Mouse (Mus musculus) brain, embryonic 14.5 days (tissue): ENCODE measurements at regions not wholly inside any gene's neighbourhood (a gene's known extent, or its start where the extent isn't known, plus 50 kb on each side); places are given as distances from the start of the nearest gene placed in this dataset.

ENCODE experiments used
- CTCF ChIP-seq: fragments of 200-500 bp; IDR thresholded peaks from 2 replicates; pipeline ENCODE4 v1.5.1; 2012; ENCODE audit warnings: inconsistent platforms, mild to moderate bottlenecking, moderate library complexity, borderline replicate concordance; ENCODE audit not compliant: insufficient read depth, insufficient read length; ENCODE audit errors: extremely low read depth
- POLR2A ChIP-seq: fragments of 200-500 bp; IDR thresholded peaks from 2 replicates; pipeline ENCODE4 v1.6.1; 2012; ENCODE audit warnings: mild to moderate bottlenecking, inconsistent platforms, borderline replicate concordance; ENCODE audit not compliant: poor library complexity, insufficient read depth, insufficient read length, severe bottlenecking; ENCODE audit errors: extremely low read depth

DNA sequence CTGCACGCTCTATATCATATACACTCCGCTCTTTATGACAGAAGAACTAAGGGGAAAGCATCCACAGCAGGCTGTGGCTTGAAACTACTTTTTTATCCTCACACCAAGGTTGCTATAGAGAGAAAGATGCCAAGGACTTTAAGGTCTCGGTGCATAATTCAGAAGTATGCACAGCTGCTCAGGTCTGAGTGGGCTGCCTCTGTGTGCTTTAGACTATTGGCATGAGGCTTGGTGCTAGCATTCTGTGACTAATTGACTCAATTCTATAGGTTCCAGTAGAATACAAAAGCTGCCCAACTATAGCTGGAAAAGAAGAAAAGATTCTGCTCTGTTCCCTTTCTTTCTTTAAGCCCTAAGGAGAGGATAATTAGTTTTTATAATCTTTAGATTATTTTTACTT is 997.2 kb downstream of the Sorcs1 start:
- no peak for TF ChIP-seq CTCF
- no peak for TF ChIP-seq POLR2A
